10 mouse cellular contexts compared by ENCODE assay signal in the genomic region with DNA sequence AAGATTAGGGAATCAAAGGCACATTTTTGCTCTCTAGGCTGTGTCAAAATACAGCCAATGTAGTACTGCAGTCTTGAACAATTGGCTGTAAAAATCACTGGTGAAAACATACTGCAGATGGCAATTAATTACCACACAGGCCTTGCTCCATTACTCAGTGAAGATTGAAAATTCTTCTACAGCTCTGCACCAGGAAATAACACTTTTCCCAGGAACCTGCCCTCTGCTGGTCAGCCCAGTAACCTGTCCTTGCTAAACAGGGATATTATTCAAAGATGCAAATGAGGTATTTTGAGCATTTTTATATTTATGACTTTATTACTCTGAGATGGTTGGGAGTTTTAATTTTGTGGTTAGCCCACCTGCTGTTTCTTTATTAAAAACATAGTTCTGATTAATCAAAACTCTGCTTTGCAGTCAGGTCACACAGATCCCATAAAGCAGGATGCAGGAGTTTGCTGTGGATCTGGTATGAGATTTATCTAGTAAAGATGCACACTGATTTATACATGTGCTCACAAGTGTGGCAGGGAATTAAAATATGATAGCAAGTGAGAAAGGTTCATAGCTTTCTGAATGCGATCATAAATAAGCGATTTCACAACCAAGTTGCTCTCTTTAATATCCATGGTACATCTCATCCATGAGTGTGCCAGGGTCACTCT.
DNase-seq lines count a peak whose midpoint lies in the region; ATAC-seq lines count a peak whose summit lies in the region.
"Had no signal": no experiment of that assay in that cellular context is flagged by ENCODE, and none has a peak within 500 bp of the region (broad histone marks: within the 10 kb centered on the region; RNA-seq: fewer than 3 reads in every experiment).

No protein-coding gene starts in this region.

- H3K4me2 ChIP-seq in hindbrain, embryonic 13.5 days, result no peak overlapping the region
- no peak overlapping the region for H3K4me2 ChIP-seq in hindbrain, embryonic 12.5 days (replicated peaks)
- no peak overlapping the region for H3K4me2 ChIP-seq in neural tube, embryonic 11.5 days (ENCODE audit: low read depth)
- H3K4me2 ChIP-seq: lung, embryonic 15.5 days had no signal

- peak; percentile 13 for DNase-seq in neural tube, embryonic 11.5 days (ENCODE audit: low spot score)
- no peak for DNase-seq in neural tube, embryonic 10.5 days (ENCODE audit: extremely low spot score, low spot score)
- DNase-seq in embryo, embryonic 11 days, result peak; percentile 3
- DNase-seq in retina, postnatal 1 day, result peak; percentile 9
- no peak for DNase-seq in heart, embryonic 10.5 days (ENCODE audit: low spot score)
- DNase-seq in heart, postnatal 25 days (ENCODE audit: low spot score), result no peak

- H3K36me3 ChIP-seq in hindbrain, embryonic 13.5 days, result no peaks in the 10 kb centered on the region
- H3K36me3 ChIP-seq in hindbrain, embryonic 12.5 days, result no peaks in the 10 kb centered on the region
- no peaks in the 10 kb centered on the region for H3K36me3 ChIP-seq in neural tube, embryonic 11.5 days (ENCODE audit: control insufficient read depth, insufficient read depth, low read length)
- no peaks in the 10 kb centered on the region for H3K36me3 ChIP-seq in heart, embryonic 10.5 days
- H3K36me3 ChIP-seq: G1E; lung, embryonic 15.5 days had no signal

- H3K27me3 ChIP-seq in hindbrain, embryonic 13.5 days, result no peaks in the 10 kb centered on the region
- no peaks in the 10 kb centered on the region for H3K27me3 ChIP-seq in hindbrain, embryonic 12.5 days
- H3K27me3 ChIP-seq in neural tube, embryonic 11.5 days (ENCODE audit: control insufficient read depth, insufficient read depth, low read length), result no peaks in the 10 kb centered on the region
- no peaks in the 10 kb centered on the region for H3K27me3 ChIP-seq in heart, embryonic 10.5 days (ENCODE audit: insufficient read depth, poor library complexity, severe bottlenecking)
- H3K27me3 ChIP-seq: lung, embryonic 15.5 days had no signal

- no peak overlapping the region for H3K4me3 ChIP-seq in hindbrain, embryonic 13.5 days
- no peak overlapping the region for H3K4me3 ChIP-seq in hindbrain, embryonic 12.5 days
- H3K4me3 ChIP-seq in neural tube, embryonic 11.5 days (ENCODE audit: low read depth, low read length), result no peak overlapping the region
- no peak overlapping the region for H3K4me3 ChIP-seq in heart, embryonic 10.5 days
- H3K4me3 ChIP-seq: lung, embryonic 15.5 days had no signal

- no peaks in the 10 kb centered on the region for H3K9me3 ChIP-seq in hindbrain, embryonic 13.5 days
- H3K9me3 ChIP-seq in hindbrain, embryonic 12.5 days (replicated peaks), result no peaks in the 10 kb centered on the region
- no peaks in the 10 kb centered on the region for H3K9me3 ChIP-seq in neural tube, embryonic 11.5 days (ENCODE audit: control insufficient read depth, low read length)
- no peaks in the 10 kb centered on the region for H3K9me3 ChIP-seq in heart, embryonic 10.5 days
- H3K9me3 ChIP-seq: G1E; lung, embryonic 15.5 days had no signal

- ATAC-seq in hindbrain, embryonic 13.5 days (ENCODE audit: low FRiP score), result peak; percentile 79
- ATAC-seq in hindbrain, embryonic 12.5 days (ENCODE audit: low FRiP score), result no peak
- peak; percentile 48; the same call in 1 of the 2 replicates for ATAC-seq in neural tube, embryonic 11.5 days (ENCODE audit: insufficient read depth, low FRiP score, low TSS enrichment)

- no peak overlapping the region for H3K9ac ChIP-seq in hindbrain, embryonic 13.5 days
- H3K9ac ChIP-seq in hindbrain, embryonic 12.5 days, result no peak overlapping the region
- no peak overlapping the region for H3K9ac ChIP-seq in neural tube, embryonic 11.5 days (ENCODE audit: low read length)
- H3K9ac ChIP-seq: lung, embryonic 15.5 days had no signal

- H3K4me1 ChIP-seq in hindbrain, embryonic 13.5 days (replicated peaks), result no peaks in the 10 kb centered on the region
- H3K4me1 ChIP-seq in hindbrain, embryonic 12.5 days, result no peaks in the 10 kb centered on the region
- H3K4me1 ChIP-seq in neural tube, embryonic 11.5 days (ENCODE audit: control insufficient read depth, insufficient read depth, low read length), result no peaks in the 10 kb centered on the region
- H3K4me1 ChIP-seq in heart, embryonic 10.5 days, result no peaks in the 10 kb centered on the region
- H3K4me1 ChIP-seq: lung, embryonic 15.5 days had no signal

- WGBS in hindbrain, embryonic 13.5 days, result 94% methylated on average over 2 of the region's 2 CpGs
- WGBS in hindbrain, embryonic 12.5 days, result 93% methylated on average over 2 of the region's 2 CpGs
- WGBS in neural tube, embryonic 11.5 days, result 92% methylated on average over 2 of the region's 2 CpGs
- WGBS in heart, embryonic 10.5 days, result 85% methylated on average over 2 of the region's 2 CpGs

- no peak overlapping the region for H3K27ac ChIP-seq in hindbrain, embryonic 13.5 days
- H3K27ac ChIP-seq in hindbrain, embryonic 12.5 days, result no peak overlapping the region
- no peak overlapping the region for H3K27ac ChIP-seq in neural tube, embryonic 11.5 days (ENCODE audit: low read depth, low read length)
- H3K27ac ChIP-seq in heart, embryonic 10.5 days, result no peak overlapping the region
- H3K27ac ChIP-seq: lung, embryonic 15.5 days had no signal

- intact Hi-C loops in heart, postnatal 25 days (cut with DNase I), result no loop called here

Comparison
In these comparisons a context has a peak if more than half of its experiments do, and no peak if none do; other contexts are left out.
1. DNase-seq: peak in neural tube, embryonic 11.5 days (single experiment), embryo, embryonic 11 days (single experiment) and retina, postnatal 1 day (single experiment); none in neural tube, embryonic 10.5 days (single experiment), heart, embryonic 10.5 days (single experiment) and heart, postnatal 25 days (single experiment).